Mouse (Mus musculus): ENCODE measurements around the gene Nr6a1. TPM values are rescaled to one million over a fixed set of nuclear protein-coding genes. Genes with fewer than 3 reads are reported as not detected.

Nr6a1 gene
- polyA plus RNA-seq, 1 experiment from 2014 or later = 3.3 TPM

DNA sequence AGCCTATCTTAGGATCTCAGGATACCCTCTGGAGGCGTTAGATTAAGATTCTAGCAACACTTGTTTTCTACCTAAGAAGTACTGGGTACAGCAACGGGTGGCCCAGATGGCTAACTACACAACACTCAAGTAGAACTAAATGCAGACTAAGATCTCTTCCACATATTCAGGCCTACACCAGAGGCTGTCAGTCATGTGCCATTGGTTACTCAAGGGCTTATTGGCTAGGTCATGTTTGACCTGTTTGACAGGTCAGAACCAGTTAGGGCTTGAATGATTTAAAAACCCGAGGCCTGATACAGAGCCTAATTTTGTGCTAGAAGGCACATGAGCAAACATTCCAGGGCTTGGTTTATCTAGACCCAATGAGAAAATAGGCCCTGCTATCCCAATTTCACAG is 187.6 kb downstream of the Nr6a1 start:
- H3K27me3 ChIP-seq (ENCODE audit: control insufficient read depth, insufficient read depth, low read length) = no peaks in the 10 kb centered on the region
- no peak overlapping the region for H3K4me2 ChIP-seq (ENCODE audit: low read depth, low read length)
- peaks cover 12% of the 10 kb centered on the region; the same call in 1 of the 2 replicates for H3K36me3 ChIP-seq (ENCODE audit: control insufficient read depth, insufficient read depth, low read length)
- WGBS = 85% methylated on average over 3 of the region's 3 CpGs
- H3K9ac ChIP-seq (replicated peaks; ENCODE audit: low read depth, low read length) = no peak overlapping the region
- no peaks in the 10 kb centered on the region for H3K4me1 ChIP-seq (ENCODE audit: control insufficient read depth, insufficient read depth, low read length)
- no peaks in the 10 kb centered on the region for H3K9me3 ChIP-seq (ENCODE audit: control insufficient read depth, low read length)
- H3K4me3 ChIP-seq (ENCODE audit: low read depth, low read length) = no peak overlapping the region
- peak; percentile 67; the same call in 1 of the 2 replicates for ATAC-seq (ENCODE audit: low read depth)
- no peak overlapping the region for H3K27ac ChIP-seq (ENCODE audit: low read depth, low read length)

DNA sequence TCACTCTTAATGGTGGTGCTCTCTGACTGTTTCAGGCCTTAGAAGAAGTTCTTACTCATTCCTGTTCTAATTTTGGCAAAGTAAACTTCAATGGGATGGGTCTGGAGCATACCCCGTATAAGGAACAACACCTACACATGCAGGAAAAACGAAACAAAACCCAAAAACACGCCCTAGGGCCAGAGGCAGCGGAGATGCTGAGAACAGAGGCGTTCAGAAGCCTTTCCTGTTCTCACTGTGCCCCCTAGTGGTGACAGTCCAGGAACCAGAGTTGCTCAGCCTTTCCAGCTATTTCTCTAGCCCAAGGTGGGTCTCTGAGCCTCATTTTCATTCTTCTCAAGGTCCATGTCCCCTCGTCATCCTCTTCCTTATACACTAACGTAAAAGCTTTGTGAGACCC is 188.1 kb downstream of the Nr6a1 start:
- 30% methylated on average over 7 of the region's 7 CpGs for WGBS

DNA sequence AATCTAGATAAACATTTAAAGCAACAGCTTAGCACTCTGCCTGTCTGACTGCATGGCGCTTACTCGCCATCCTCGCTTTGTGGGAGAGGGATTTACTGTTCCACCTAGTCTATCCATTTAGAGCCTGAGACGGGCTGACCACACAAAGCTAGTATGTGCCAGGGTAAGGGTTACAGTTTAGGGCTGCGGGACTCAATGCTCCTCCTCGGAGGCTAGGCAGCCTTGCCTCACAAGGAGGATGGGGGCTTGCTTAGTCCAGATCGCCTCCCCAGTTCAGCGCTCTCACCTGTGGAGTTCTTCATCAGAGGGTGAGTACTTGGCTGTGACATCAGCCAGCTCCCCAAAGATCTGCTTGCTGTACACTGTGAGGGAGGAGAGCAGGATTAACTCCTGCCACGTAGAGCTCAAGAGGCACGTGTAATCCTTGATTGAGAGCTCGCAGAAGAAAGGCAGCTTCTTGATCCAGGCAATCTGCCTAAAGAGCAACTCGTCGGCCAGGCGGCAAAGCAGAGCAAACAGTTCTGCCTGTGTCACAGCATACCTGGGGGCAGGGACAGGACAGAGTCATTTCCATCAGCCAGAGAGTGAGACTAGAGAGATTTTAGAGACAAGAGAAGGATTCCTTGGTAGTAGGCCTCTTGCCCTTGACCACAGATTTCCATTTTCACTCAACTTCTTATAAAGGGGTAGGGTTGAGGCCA is 188.7 kb downstream of the Nr6a1 start:
- no peak for ATAC-seq (ENCODE audit: low read depth)

More for the DNA sequence above, 188.1 kb downstream of the Nr6a1 start:
- Histone ChIP-seq H3K27me3 (ENCODE audit: control insufficient read depth, insufficient read depth, low read length) (no peaks in the 10 kb centered on the region), H3K4me1 (ENCODE audit: control insufficient read depth, insufficient read depth, low read length) (no peaks in the 10 kb centered on the region), H3K27ac (ENCODE audit: low read depth, low read length) (no peak overlapping the region), H3K9ac (replicated peaks; ENCODE audit: low read depth, low read length) (no peak overlapping the region), H3K4me2 (ENCODE audit: low read depth, low read length) (no peak overlapping the region), H3K36me3 (ENCODE audit: control insufficient read depth, insufficient read depth, low read length) (peaks cover 12% of the 10 kb centered on the region; the same call in 1 of the 2 replicates), H3K4me3 (ENCODE audit: low read depth, low read length) (no peak overlapping the region), H3K9me3 (ENCODE audit: control insufficient read depth, low read length) (no peaks in the 10 kb centered on the region)
- peak; percentile 88 for ATAC-seq (ENCODE audit: low read depth)

DNA sequence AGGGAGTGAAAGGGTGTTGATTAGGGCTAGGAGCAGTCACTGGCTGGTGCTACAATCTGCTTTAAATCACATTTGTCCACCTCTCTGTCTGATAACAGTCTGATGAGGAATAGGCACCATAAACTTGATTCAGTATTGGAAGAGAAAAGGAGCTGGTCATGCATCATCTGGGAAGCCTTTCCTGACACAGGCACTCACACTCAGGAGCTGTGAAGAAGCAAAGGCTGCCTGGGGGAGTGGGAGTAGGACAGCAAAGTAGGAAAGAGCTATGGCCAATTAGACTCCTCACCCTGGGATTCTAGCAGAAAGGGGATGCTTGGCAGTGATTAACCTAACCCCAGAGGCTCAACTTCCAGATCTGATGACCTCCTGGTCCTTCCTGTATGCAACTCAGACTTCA is 191.7 kb downstream of the Nr6a1 start:
- Histone ChIP-seq H3K36me3 (ENCODE audit: control insufficient read depth, insufficient read depth, low read length) (peaks cover under 1% of the 10 kb centered on the region; the same call in 1 of the 2 replicates), H3K9ac (replicated peaks; ENCODE audit: low read depth, low read length) (no peak overlapping the region), H3K27me3 (ENCODE audit: control insufficient read depth, insufficient read depth, low read length) (no peaks in the 10 kb centered on the region), H3K9me3 (ENCODE audit: control insufficient read depth, low read length) (no peaks in the 10 kb centered on the region), H3K4me1 (ENCODE audit: control insufficient read depth, insufficient read depth, low read length) (no peaks in the 10 kb centered on the region), H3K27ac (ENCODE audit: low read depth, low read length) (no peak overlapping the region), H3K4me2 (ENCODE audit: low read depth, low read length) (no peak overlapping the region), H3K4me3 (ENCODE audit: low read depth, low read length) (no peak overlapping the region)
- ATAC-seq (ENCODE audit: low read depth) = no peak

More for the DNA sequence above, 188.7 kb downstream of the Nr6a1 start:
- H3K4me1 ChIP-seq (ENCODE audit: control insufficient read depth, insufficient read depth, low read length) = no peaks in the 10 kb centered on the region
- no peaks in the 10 kb centered on the region for H3K27me3 ChIP-seq (ENCODE audit: control insufficient read depth, insufficient read depth, low read length)
- H3K4me2 ChIP-seq (ENCODE audit: low read depth, low read length) = no peak overlapping the region
- no peak overlapping the region for H3K9ac ChIP-seq (replicated peaks; ENCODE audit: low read depth, low read length)
- H3K36me3 ChIP-seq (ENCODE audit: control insufficient read depth, insufficient read depth, low read length) = peaks cover 12% of the 10 kb centered on the region; the same call in 1 of the 2 replicates
- no peaks in the 10 kb centered on the region for H3K9me3 ChIP-seq (ENCODE audit: control insufficient read depth, low read length)
- H3K4me3 ChIP-seq (ENCODE audit: low read depth, low read length) = no peak overlapping the region
- no peak overlapping the region for H3K27ac ChIP-seq (ENCODE audit: low read depth, low read length)
- WGBS = 90% methylated on average over 14 of the region's 14 CpGs

DNA sequence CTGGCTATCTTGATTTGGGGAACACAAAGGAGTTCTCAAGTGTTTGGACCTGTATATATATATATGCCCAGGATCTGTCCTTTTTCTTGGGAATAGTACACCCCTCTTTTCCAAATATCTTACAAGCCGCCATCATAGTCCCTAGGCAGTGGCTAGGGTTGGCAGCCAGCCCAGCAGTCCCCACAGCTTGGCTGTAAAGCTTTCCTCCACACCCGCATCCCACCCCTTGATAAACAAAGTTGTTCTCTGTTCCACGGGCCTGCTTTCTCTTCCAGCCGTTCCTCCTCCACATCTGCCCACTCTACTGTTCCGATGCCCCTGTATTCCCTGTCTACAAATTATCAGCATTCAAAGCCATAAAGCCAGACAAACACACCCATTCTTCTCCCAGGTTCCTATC is 192.8 kb downstream of the Nr6a1 start:
- no peak for ATAC-seq (ENCODE audit: low read depth)
- Histone ChIP-seq H3K36me3 (ENCODE audit: control insufficient read depth, insufficient read depth, low read length) (no peaks in the 10 kb centered on the region; the same call in 1 of the 2 replicates), H3K27me3 (ENCODE audit: control insufficient read depth, insufficient read depth, low read length) (no peaks in the 10 kb centered on the region), H3K9me3 (ENCODE audit: control insufficient read depth, low read length) (no peaks in the 10 kb centered on the region), H3K9ac (replicated peaks; ENCODE audit: low read depth, low read length) (no peak overlapping the region), H3K4me3 (ENCODE audit: low read depth, low read length) (no peak overlapping the region), H3K27ac (ENCODE audit: low read depth, low read length) (no peak overlapping the region), H3K4me2 (ENCODE audit: low read depth, low read length) (no peak overlapping the region), H3K4me1 (ENCODE audit: control insufficient read depth, insufficient read depth, low read length) (no peaks in the 10 kb centered on the region)
- WGBS = 51% methylated on average over 5 of the region's 5 CpGs

DNA sequence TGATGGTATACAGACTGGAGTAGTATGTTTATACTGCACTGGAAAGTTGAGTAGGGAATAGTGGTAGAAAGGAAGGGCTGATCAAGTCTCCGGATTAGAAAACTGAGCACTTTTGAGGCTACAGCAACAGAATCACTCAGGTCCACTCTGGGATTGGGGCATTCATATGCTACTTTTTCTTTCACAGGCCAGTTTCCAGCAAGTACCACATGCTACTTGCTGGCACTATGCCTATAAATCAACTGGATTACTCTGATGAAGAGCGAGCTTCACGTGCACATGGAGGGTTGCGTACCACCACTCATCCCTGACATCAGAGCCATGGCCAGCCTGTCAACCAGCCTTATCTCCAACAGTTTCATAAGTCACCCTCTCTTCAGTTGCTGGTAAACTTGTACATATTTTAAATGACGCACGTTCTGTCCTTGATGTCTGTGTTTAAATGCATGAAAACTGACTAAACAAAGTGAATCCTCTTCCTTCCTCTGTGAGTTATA is 197.1 kb downstream of the Nr6a1 start:
- H3K4me1 ChIP-seq (ENCODE audit: control insufficient read depth, insufficient read depth, low read length) = no peaks in the 10 kb centered on the region
- WGBS = 92% methylated on average over 6 of the region's 6 CpGs
- H3K27me3 ChIP-seq (ENCODE audit: control insufficient read depth, insufficient read depth, low read length) = no peaks in the 10 kb centered on the region
- no peak overlapping the region for H3K4me3 ChIP-seq (ENCODE audit: low read depth, low read length)
- H3K36me3 ChIP-seq (ENCODE audit: control insufficient read depth, insufficient read depth, low read length) = no peaks in the 10 kb centered on the region
- no peak overlapping the region for H3K27ac ChIP-seq (ENCODE audit: low read depth, low read length)
- H3K4me2 ChIP-seq (ENCODE audit: low read depth, low read length) = no peak overlapping the region
- H3K9ac ChIP-seq (replicated peaks; ENCODE audit: low read depth, low read length) = no peak overlapping the region
- H3K9me3 ChIP-seq (ENCODE audit: control insufficient read depth, low read length) = no peaks in the 10 kb centered on the region
- no peak for ATAC-seq (ENCODE audit: low read depth)

DNA sequence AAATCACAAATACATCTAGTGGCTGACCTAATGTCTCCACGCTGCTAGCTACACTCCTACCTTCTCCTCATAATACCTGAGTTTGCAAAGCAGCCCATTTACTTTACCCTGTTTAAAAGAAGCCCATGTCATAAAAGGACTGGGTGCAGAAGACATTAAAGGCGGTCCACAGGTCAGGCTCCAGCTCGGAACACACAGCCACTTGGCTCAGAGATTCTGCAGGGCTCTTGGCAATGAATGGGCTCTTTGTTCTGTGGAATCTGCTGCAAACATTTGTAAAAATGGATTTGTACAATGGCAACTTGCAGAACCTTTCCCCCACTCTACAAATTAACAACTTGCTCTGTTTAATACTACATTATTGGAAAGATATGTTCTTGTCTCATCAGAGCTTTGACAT is 202.1 kb downstream of the Nr6a1 start:
- Histone ChIP-seq H3K27me3 (ENCODE audit: control insufficient read depth, insufficient read depth, low read length) (no peaks in the 10 kb centered on the region), H3K27ac (ENCODE audit: low read depth, low read length) (no peak overlapping the region), H3K9me3 (ENCODE audit: control insufficient read depth, low read length) (no peaks in the 10 kb centered on the region), H3K4me3 (ENCODE audit: low read depth, low read length) (no peak overlapping the region), H3K4me1 (ENCODE audit: control insufficient read depth, insufficient read depth, low read length) (no peaks in the 10 kb centered on the region), H3K4me2 (ENCODE audit: low read depth, low read length) (no peak overlapping the region), H3K9ac (replicated peaks; ENCODE audit: low read depth, low read length) (no peak overlapping the region), H3K36me3 (ENCODE audit: control insufficient read depth, insufficient read depth, low read length) (no peaks in the 10 kb centered on the region)
- 45% methylated on average over 3 of the region's 3 CpGs for WGBS
- ATAC-seq (ENCODE audit: low read depth) = no peak

DNA sequence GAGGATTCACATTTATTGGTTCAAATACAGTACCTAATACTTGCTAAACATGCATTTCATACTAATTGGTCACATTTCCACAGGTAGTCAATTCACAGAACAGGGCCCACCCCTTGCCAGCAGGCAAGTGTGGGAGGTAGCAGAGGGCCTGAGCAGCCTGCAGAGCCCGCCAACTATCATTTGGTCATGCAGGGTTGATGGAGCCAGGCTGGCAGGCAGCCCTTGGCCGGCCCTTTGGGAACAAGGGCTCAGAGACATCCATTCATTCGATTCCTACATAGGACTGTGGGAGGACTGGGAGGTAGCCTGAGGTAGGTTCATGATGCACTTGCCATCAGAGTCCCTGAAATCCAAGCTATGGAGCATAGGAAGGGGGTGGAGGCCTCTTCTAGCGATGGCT is 204.1 kb downstream of the Nr6a1 start:
- no peaks in the 10 kb centered on the region for H3K9me3 ChIP-seq (ENCODE audit: control insufficient read depth, low read length)
- no peaks in the 10 kb centered on the region for H3K4me1 ChIP-seq (ENCODE audit: control insufficient read depth, insufficient read depth, low read length)
- ATAC-seq (ENCODE audit: low read depth) = no peak
- H3K27ac ChIP-seq (ENCODE audit: low read depth, low read length) = no peak overlapping the region
- H3K4me3 ChIP-seq (ENCODE audit: low read depth, low read length) = no peak overlapping the region
- H3K4me2 ChIP-seq (ENCODE audit: low read depth, low read length) = no peak overlapping the region
- no peak overlapping the region for H3K9ac ChIP-seq (replicated peaks; ENCODE audit: low read depth, low read length)
- no peaks in the 10 kb centered on the region for H3K36me3 ChIP-seq (ENCODE audit: control insufficient read depth, insufficient read depth, low read length)
- WGBS = 80% methylated on average over 4 of the region's 4 CpGs
- H3K27me3 ChIP-seq (ENCODE audit: control insufficient read depth, insufficient read depth, low read length) = no peaks in the 10 kb centered on the region

DNA sequence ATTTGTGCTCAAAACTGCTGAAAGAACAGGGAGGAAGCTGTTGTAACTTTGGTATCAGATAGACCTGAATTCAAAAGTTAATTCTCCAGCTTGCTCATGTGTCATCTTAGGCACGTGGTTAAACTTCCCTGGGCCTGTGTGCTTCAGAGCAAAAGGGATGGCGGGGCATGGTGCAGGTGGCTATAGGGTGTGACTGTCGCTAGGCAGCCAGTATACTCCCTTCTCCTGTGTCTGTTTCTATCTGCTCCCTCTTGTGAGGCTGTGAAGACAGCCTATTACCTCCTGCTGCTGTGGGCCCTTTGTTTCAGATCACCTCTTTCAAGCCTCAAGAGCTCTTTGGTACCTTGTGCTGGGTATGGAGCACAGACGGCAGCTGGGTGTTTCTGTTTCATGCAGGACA is 205.4 kb downstream of the Nr6a1 start:
- H3K27ac ChIP-seq (ENCODE audit: low read depth, low read length) = no peak overlapping the region
- no peaks in the 10 kb centered on the region for H3K9me3 ChIP-seq (ENCODE audit: control insufficient read depth, low read length)
- H3K36me3 ChIP-seq (ENCODE audit: control insufficient read depth, insufficient read depth, low read length) = no peaks in the 10 kb centered on the region
- H3K9ac ChIP-seq (replicated peaks; ENCODE audit: low read depth, low read length) = no peak overlapping the region
- 40% methylated on average over 4 of the region's 4 CpGs for WGBS
- H3K4me1 ChIP-seq (ENCODE audit: control insufficient read depth, insufficient read depth, low read length) = no peaks in the 10 kb centered on the region
- ATAC-seq (ENCODE audit: low read depth) = no peak
- H3K4me2 ChIP-seq (ENCODE audit: low read depth, low read length) = no peak overlapping the region
- H3K4me3 ChIP-seq (ENCODE audit: low read depth, low read length) = no peak overlapping the region
- H3K27me3 ChIP-seq (ENCODE audit: control insufficient read depth, insufficient read depth, low read length) = no peaks in the 10 kb centered on the region
